ENCODE assay signal across 7 mouse cellular contexts in the genomic region with DNA sequence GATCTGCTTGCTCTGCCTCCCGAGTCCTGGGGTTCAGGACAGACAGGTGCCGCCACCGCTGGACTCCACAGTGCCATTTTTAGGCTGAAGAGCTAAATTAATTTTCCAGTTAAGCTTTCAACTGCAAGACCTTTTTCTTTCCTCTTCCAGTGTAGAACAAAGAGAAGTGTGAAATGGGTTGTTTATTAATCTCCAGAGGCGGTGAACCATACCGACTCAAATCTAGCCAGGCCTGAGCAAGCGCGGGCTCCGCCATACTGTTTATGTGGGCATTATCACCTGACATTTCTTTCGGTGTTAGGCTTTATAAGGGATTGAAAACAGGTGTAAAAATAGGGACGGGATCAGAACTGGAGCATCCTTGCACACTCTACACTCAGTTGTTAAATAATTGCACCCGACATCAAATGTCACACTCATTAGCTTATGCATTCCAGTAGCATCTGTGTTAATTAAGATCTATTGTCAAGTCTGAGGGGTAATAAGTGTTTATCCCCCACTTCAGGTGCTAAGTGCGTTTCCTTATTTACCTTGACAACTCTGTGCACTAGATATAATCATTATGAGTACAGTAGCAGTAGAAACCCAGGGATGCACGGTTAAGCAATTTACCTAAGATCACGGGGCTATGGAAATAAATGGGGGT. TPM values are rescaled to one million over a fixed set of nuclear protein-coding genes. Genes with fewer than 3 reads are reported as not detected.
DNase-seq lines count a peak whose midpoint lies in the region; ATAC-seq and TF ChIP-seq lines count a peak whose summit lies in the region.

No protein-coding gene starts in this region.

- H3K36me3 ChIP-seq in ES-Bruce4 (ENCODE audit: control insufficient read depth, insufficient read depth, low read length, poor library complexity, severe bottlenecking) = no peaks in the 10 kb centered on the region; the same call in 1 of the 2 replicates
- H3K36me3 ChIP-seq in hindbrain, embryonic 14.5 days (replicated peaks; ENCODE audit: control insufficient read depth, insufficient read depth) = no peaks in the 10 kb centered on the region
- no peaks in the 10 kb centered on the region for H3K36me3 ChIP-seq in liver, embryonic 12.5 days

- no peak overlapping the region for H3K4me3 ChIP-seq in ES-Bruce4 (ENCODE audit: low read depth, low read length)
- peak overlapping the region; percentile 95 for H3K4me3 ChIP-seq in hindbrain, embryonic 14.5 days (replicated peaks; ENCODE audit: low read length)
- H3K4me3 ChIP-seq in liver, embryonic 12.5 days = peak overlapping the region; percentile 92

- TF ChIP-seq EP300 in ES-Bruce4 (IDR thresholded peaks at IDR 0.05; ENCODE audit: insufficient read depth, low read depth, low read length) = no peak

- H3K9ac ChIP-seq in ES-Bruce4 (ENCODE audit: low read depth, poor library complexity, severe bottlenecking) = peak overlapping the region; percentile 91
- H3K9ac ChIP-seq in hindbrain, embryonic 14.5 days = peak overlapping the region; percentile 95
- peak overlapping the region; percentile 90 for H3K9ac ChIP-seq in liver, embryonic 12.5 days

- H3K4me2 ChIP-seq in hindbrain, embryonic 14.5 days (replicated peaks) = peak overlapping the region; percentile 70
- H3K4me2 ChIP-seq in liver, embryonic 12.5 days = peak overlapping the region; percentile 89

- intact Hi-C loops in gastrocnemius, postnatal 14 days (cut with DNase I; ENCODE audit: low total_unique reads) = no loop called here

- no peaks in the 10 kb centered on the region for H3K27me3 ChIP-seq in ES-Bruce4 (ENCODE audit: control insufficient read depth, insufficient read depth, low read length, poor library complexity, severe bottlenecking)
- H3K27me3 ChIP-seq in hindbrain, embryonic 14.5 days (ENCODE audit: control insufficient read depth, insufficient read depth, low read length) = no peaks in the 10 kb centered on the region
- H3K27me3 ChIP-seq in liver, embryonic 12.5 days (replicated peaks) = no peaks in the 10 kb centered on the region

- peaks cover 2% of the 10 kb centered on the region for H3K4me1 ChIP-seq in ES-Bruce4 (ENCODE audit: control insufficient read depth, insufficient read depth, low read length)
- H3K4me1 ChIP-seq in hindbrain, embryonic 14.5 days (replicated peaks; ENCODE audit: control insufficient read depth, insufficient read depth, low read length) = peaks cover 38% of the 10 kb centered on the region
- peaks cover 52% of the 10 kb centered on the region for H3K4me1 ChIP-seq in liver, embryonic 12.5 days

- no peak for TF ChIP-seq POLR2A in ES-Bruce4 (IDR thresholded peaks at IDR 0.05; ENCODE audit: insufficient read depth, low read length)

- H3K9me3 ChIP-seq in ES-Bruce4 (replicated peaks; ENCODE audit: control insufficient read depth, insufficient read depth, low read length, poor library complexity, severe bottlenecking) = no peaks in the 10 kb centered on the region
- no peaks in the 10 kb centered on the region for H3K9me3 ChIP-seq in hindbrain, embryonic 14.5 days (ENCODE audit: control insufficient read depth, low read length)
- H3K9me3 ChIP-seq in liver, embryonic 12.5 days (replicated peaks) = no peaks in the 10 kb centered on the region

- no peak for ATAC-seq in hindbrain, embryonic 14.5 days (ENCODE audit: low FRiP score)
- no peak for ATAC-seq in liver, embryonic 12.5 days

- DNase-seq in A20 (ENCODE audit: low read depth, low spot score) = peak; percentile 74
- no peak for DNase-seq in hindbrain, embryonic 14.5 days (ENCODE audit: low spot score)
- no peak for DNase-seq in embryo, embryonic 10.5 days (ENCODE audit: low spot score)
- no peak for DNase-seq in urinary bladder, postnatal 36 days (ENCODE audit: low spot score in 2 of 2)
- DNase-seq in gastrocnemius, postnatal 14 days = no peak

- 59% methylated on average over 14 of the region's 14 CpGs for WGBS in hindbrain, embryonic 14.5 days
- WGBS in liver, embryonic 12.5 days (ENCODE audit: insufficient replicate concordance) = 77% methylated on average over 14 of the region's 14 CpGs

- no peak for TF ChIP-seq CTCF in ES-Bruce4 (IDR thresholded peaks at IDR 0.05; ENCODE audit: low read depth, low read length)

- no peak overlapping the region for H3K27ac ChIP-seq in ES-Bruce4 (ENCODE audit: insufficient read depth, low read length)
- H3K27ac ChIP-seq in hindbrain, embryonic 14.5 days = no peak overlapping the region
- no peak overlapping the region for H3K27ac ChIP-seq in liver, embryonic 12.5 days

RNA-seq across cellular contexts. Expression of gene Rab21, which starts 1.6 kb away (rescaled TPM):
- polyA plus RNA-seq in ES-Bruce4 (2011; ENCODE audit: insufficient read depth, insufficient read length, low read depth, missing spikeins) = 37.2 and 46.8 TPM in 2 replicates
- 12.1 and 13.4 TPM in 2 replicates for polyA plus RNA-seq in hindbrain, embryonic 14.5 days (2014; fragmentation: Nextera tagmentation; extraction: Ambion mirVana)
- 4.8 and 6.1 TPM in 2 replicates for polyA plus RNA-seq in liver, embryonic 12.5 days (2016; fragmentation: Nextera tagmentation; extraction: Ambion mirVana)
- total RNA-seq in gastrocnemius, postnatal 14 days (2021) = 10 to 100 TPM; 29.3 to 31.6 TPM

RNA-seq across cellular contexts. Expression of gene Tmem19, which starts 48.5 kb away (rescaled TPM):
- polyA plus RNA-seq in ES-Bruce4 (2011; ENCODE audit: insufficient read depth, insufficient read length, low read depth, missing spikeins) = 28.3 and 29.1 TPM in 2 replicates
- 42.0 and 42.8 TPM in 2 replicates for polyA plus RNA-seq in hindbrain, embryonic 14.5 days (2014; fragmentation: Nextera tagmentation; extraction: Ambion mirVana)
- 15.0 and 16.7 TPM in 2 replicates for polyA plus RNA-seq in liver, embryonic 12.5 days (2016; fragmentation: Nextera tagmentation; extraction: Ambion mirVana)
- 10 to 100 TPM; 11.6 to 14.2 TPM for total RNA-seq in gastrocnemius, postnatal 14 days (2021)
